Mouse (Mus musculus): Measurements from ENCODE around the gene Tff3. TPM values are rescaled to one million over a fixed set of nuclear protein-coding genes. Genes with fewer than 3 reads are reported as not detected.

The Tff3 gene
- polyA plus RNA-seq, 1 experiment from 2014 or later, result 426 TPM

- no peak overlapping the region for H3K4me2 ChIP-seq (ENCODE audit: low read length)
- ATAC-seq (replicated peaks; ENCODE audit: low FRiP score, low TSS enrichment, low read depth) (no peak), DNase-seq (ENCODE audit: low spot score) (no peak)
- WGBS, result 38% methylated on average over 13 of the region's 13 CpGs
- H3K27ac ChIP-seq (ENCODE audit: low read depth), result no peak overlapping the region
- no peak overlapping the region for H3K9ac ChIP-seq (ENCODE audit: low read length)
- no peak overlapping the region for H3K4me3 ChIP-seq (ENCODE audit: low read depth, low read length)
- H3K4me1 ChIP-seq (replicated peaks; ENCODE audit: control insufficient read depth, insufficient read depth, low read length), result no peaks in the 10 kb centered on the region; the same call in 1 of the 2 replicates
- no peaks in the 10 kb centered on the region for H3K9me3 ChIP-seq (ENCODE audit: control insufficient read depth, low read length)
- no peaks in the 10 kb centered on the region for H3K27me3 ChIP-seq (replicated peaks; ENCODE audit: control insufficient read depth, insufficient read depth, low read length)
- no peaks in the 10 kb centered on the region for H3K36me3 ChIP-seq (ENCODE audit: control insufficient read depth, insufficient read depth, low read length)
Observed at GRCm38 (mm10) chr17:31091023-31091735, 38.3 kb downstream of the Tff3 start.

- no peaks in the 10 kb centered on the region; the same call in 1 of the 2 replicates for H3K4me1 ChIP-seq (replicated peaks; ENCODE audit: control insufficient read depth, insufficient read depth, low read length)
- H3K9me3 ChIP-seq (ENCODE audit: control insufficient read depth, low read length), result no peaks in the 10 kb centered on the region
- 62% methylated on average over 8 of the region's 8 CpGs for WGBS
- no peaks in the 10 kb centered on the region for H3K27me3 ChIP-seq (replicated peaks; ENCODE audit: control insufficient read depth, insufficient read depth, low read length)
- no peak overlapping the region for H3K27ac ChIP-seq (ENCODE audit: low read depth)
- no peak for DNase-seq (ENCODE audit: low spot score)
- H3K4me3 ChIP-seq (ENCODE audit: low read depth, low read length), result no peak overlapping the region
- no peak overlapping the region for H3K9ac ChIP-seq (ENCODE audit: low read length)
- no peaks in the 10 kb centered on the region for H3K36me3 ChIP-seq (ENCODE audit: control insufficient read depth, insufficient read depth, low read length)
- no peak for ATAC-seq (replicated peaks; ENCODE audit: low FRiP score, low TSS enrichment, low read depth)
- no peak overlapping the region for H3K4me2 ChIP-seq (ENCODE audit: low read length)
Observed at GRCm38 (mm10) chr17:31089848-31090247, 39.6 kb downstream of the Tff3 start.

- no peak for DNase-seq (ENCODE audit: low spot score)
- Histone ChIP-seq H3K36me3 (ENCODE audit: control insufficient read depth, insufficient read depth, low read length) (no peaks in the 10 kb centered on the region), H3K9me3 (ENCODE audit: control insufficient read depth, low read length) (no peaks in the 10 kb centered on the region), H3K27me3 (replicated peaks; ENCODE audit: control insufficient read depth, insufficient read depth, low read length) (no peaks in the 10 kb centered on the region), H3K9ac (ENCODE audit: low read length) (no peak overlapping the region), H3K4me2 (ENCODE audit: low read length) (no peak overlapping the region), H3K4me3 (ENCODE audit: low read depth, low read length) (no peak overlapping the region), H3K4me1 (replicated peaks; ENCODE audit: control insufficient read depth, insufficient read depth, low read length) (no peaks in the 10 kb centered on the region; the same call in 1 of the 2 replicates), H3K27ac (ENCODE audit: low read depth) (no peak overlapping the region)
- ATAC-seq (replicated peaks; ENCODE audit: low FRiP score, low TSS enrichment, low read depth), result no peak
- 53% methylated on average over 5 of the region's 5 CpGs for WGBS
Observed at GRCm38 (mm10) chr17:31088711-31089110, 40.7 kb downstream of the Tff3 start.

GRCm38 (mm10) chr17:31086196-31086595 is 43.2 kb downstream of the Tff3 start:
- 90% methylated on average over 7 of the region's 7 CpGs for WGBS
- H3K4me1 ChIP-seq (replicated peaks; ENCODE audit: control insufficient read depth, insufficient read depth, low read length), result no peaks in the 10 kb centered on the region; the same call in 1 of the 2 replicates
- H3K9ac ChIP-seq (ENCODE audit: low read length), result no peak overlapping the region
- no peak overlapping the region for H3K27ac ChIP-seq (ENCODE audit: low read depth)
- DNase-seq (ENCODE audit: low spot score) (no peak), ATAC-seq (replicated peaks; ENCODE audit: low FRiP score, low TSS enrichment, low read depth) (no peak)
- H3K4me2 ChIP-seq (ENCODE audit: low read length), result no peak overlapping the region
- no peaks in the 10 kb centered on the region for H3K9me3 ChIP-seq (ENCODE audit: control insufficient read depth, low read length)
- no peaks in the 10 kb centered on the region for H3K27me3 ChIP-seq (replicated peaks; ENCODE audit: control insufficient read depth, insufficient read depth, low read length)
- H3K36me3 ChIP-seq (ENCODE audit: control insufficient read depth, insufficient read depth, low read length), result no peaks in the 10 kb centered on the region
- H3K4me3 ChIP-seq (ENCODE audit: low read depth, low read length), result no peak overlapping the region

GRCm38 (mm10) chr17:31085519-31085918 is 43.9 kb downstream of the Tff3 start:
- H3K9ac ChIP-seq (ENCODE audit: low read length), result no peak overlapping the region
- no peak overlapping the region for H3K4me2 ChIP-seq (ENCODE audit: low read length)
- no peaks in the 10 kb centered on the region for H3K27me3 ChIP-seq (replicated peaks; ENCODE audit: control insufficient read depth, insufficient read depth, low read length)
- H3K27ac ChIP-seq (ENCODE audit: low read depth), result no peak overlapping the region
- DNase-seq (ENCODE audit: low spot score) (no peak), ATAC-seq (replicated peaks; ENCODE audit: low FRiP score, low TSS enrichment, low read depth) (no peak)
- H3K4me1 ChIP-seq (replicated peaks; ENCODE audit: control insufficient read depth, insufficient read depth, low read length), result no peaks in the 10 kb centered on the region; the same call in 1 of the 2 replicates
- WGBS, result 87% methylated on average over 3 of the region's 3 CpGs
- no peak overlapping the region for H3K4me3 ChIP-seq (ENCODE audit: low read depth, low read length)
- H3K36me3 ChIP-seq (ENCODE audit: control insufficient read depth, insufficient read depth, low read length), result no peaks in the 10 kb centered on the region
- H3K9me3 ChIP-seq (ENCODE audit: control insufficient read depth, low read length), result no peaks in the 10 kb centered on the region

- no peak overlapping the region for H3K9ac ChIP-seq (ENCODE audit: low read length)
- 0 out of 2 replicates have a peak, but pooled peaks cover 2% of the 10 kb centered on the region for H3K4me1 ChIP-seq (replicated peaks; ENCODE audit: control insufficient read depth, insufficient read depth, low read length)
- 85% methylated on average over 4 of the region's 4 CpGs for WGBS
- H3K27me3 ChIP-seq (replicated peaks; ENCODE audit: control insufficient read depth, insufficient read depth, low read length), result no peaks in the 10 kb centered on the region
- H3K27ac ChIP-seq (ENCODE audit: low read depth), result no peak overlapping the region
- no peak overlapping the region for H3K4me3 ChIP-seq (ENCODE audit: low read depth, low read length)
- no peak for DNase-seq (ENCODE audit: low spot score)
- no peak overlapping the region for H3K4me2 ChIP-seq (ENCODE audit: low read length)
- H3K9me3 ChIP-seq (ENCODE audit: control insufficient read depth, low read length), result no peaks in the 10 kb centered on the region
- no peaks in the 10 kb centered on the region for H3K36me3 ChIP-seq (ENCODE audit: control insufficient read depth, insufficient read depth, low read length)
- ATAC-seq (replicated peaks; ENCODE audit: low FRiP score, low TSS enrichment, low read depth), result no peak
Observed at GRCm38 (mm10) chr17:31082296-31083078, 47.0 kb downstream of the Tff3 start.

GRCm38 (mm10) chr17:31079078-31079840 is 50.2 kb downstream of the Tff3 start:
- ATAC-seq (replicated peaks; ENCODE audit: low FRiP score, low TSS enrichment, low read depth) (no peak), DNase-seq (ENCODE audit: low spot score) (no peak)
- Histone ChIP-seq H3K4me2 (ENCODE audit: low read length) (no peak overlapping the region), H3K36me3 (ENCODE audit: control insufficient read depth, insufficient read depth, low read length) (no peaks in the 10 kb centered on the region), H3K4me3 (ENCODE audit: low read depth, low read length) (no peak overlapping the region), H3K27ac (ENCODE audit: low read depth) (no peak overlapping the region), H3K9ac (ENCODE audit: low read length) (no peak overlapping the region), H3K9me3 (ENCODE audit: control insufficient read depth, low read length) (no peaks in the 10 kb centered on the region), H3K27me3 (replicated peaks; ENCODE audit: control insufficient read depth, insufficient read depth, low read length) (no peaks in the 10 kb centered on the region), H3K4me1 (replicated peaks; ENCODE audit: control insufficient read depth, insufficient read depth, low read length) (peaks cover 3% of the 10 kb centered on the region; the same call in 1 of the 2 replicates)
- 50% methylated on average over 12 of the region's 12 CpGs for WGBS

- no peak for ATAC-seq (replicated peaks; ENCODE audit: low FRiP score, low TSS enrichment, low read depth)
Observed at GRCm38 (mm10) chr17:31078581-31078980, 50.9 kb downstream of the Tff3 start.

More at GRCm38 (mm10) chr17:31078581-31078980, 50.9 kb downstream of the Tff3 start:
- H3K4me3 ChIP-seq (ENCODE audit: low read depth, low read length), result no peak overlapping the region
- H3K9me3 ChIP-seq (ENCODE audit: control insufficient read depth, low read length), result no peaks in the 10 kb centered on the region
- peaks cover 10% of the 10 kb centered on the region for H3K4me1 ChIP-seq (replicated peaks; ENCODE audit: control insufficient read depth, insufficient read depth, low read length)
- no peak for DNase-seq (ENCODE audit: low spot score)
- no peak overlapping the region for H3K9ac ChIP-seq (ENCODE audit: low read length)
- no peaks in the 10 kb centered on the region for H3K36me3 ChIP-seq (ENCODE audit: control insufficient read depth, insufficient read depth, low read length)
- no peak overlapping the region for H3K27ac ChIP-seq (ENCODE audit: low read depth)
- 87% methylated on average over 11 of the region's 11 CpGs for WGBS
- no peaks in the 10 kb centered on the region for H3K27me3 ChIP-seq (replicated peaks; ENCODE audit: control insufficient read depth, insufficient read depth, low read length)
- no peak overlapping the region for H3K4me2 ChIP-seq (ENCODE audit: low read length)

Data from intestine, embryonic 14.5 days (tissue).